Mouse (Mus musculus): ENCODE measurements at regions not wholly inside any gene's neighbourhood (a gene's known extent, or its start where the extent isn't known, plus 50 kb on each side); places are given as distances from the start of the nearest gene placed in this dataset.
A peak's percentile ranks its signal among the peaks of the same experiment; 100 is the strongest.
"Not testable (repeated sequence)": the region's sequence is repeated elsewhere in the genome, so short reads cannot be mapped to it uniquely, and the experiment has no call there.

DNA sequence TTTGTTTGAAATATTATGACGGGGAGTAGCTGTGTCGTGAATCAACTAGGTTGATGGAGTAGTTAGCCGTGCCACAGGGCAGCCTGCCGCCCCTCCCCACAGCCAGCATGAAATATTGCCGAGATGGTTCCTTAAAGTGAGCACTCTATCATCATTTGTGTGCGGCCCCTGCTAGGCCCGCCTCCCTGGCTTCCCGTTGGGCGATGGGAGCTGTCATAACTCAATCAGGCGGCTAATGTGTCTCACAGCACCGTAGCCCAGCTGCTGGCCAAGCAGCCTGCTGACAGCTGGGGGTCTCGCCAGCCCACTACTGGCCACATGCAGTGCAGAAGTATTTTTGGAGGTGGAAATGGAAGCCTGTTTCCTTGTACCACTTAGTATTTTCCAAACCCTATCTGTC lies 140.9 kb downstream of the Sall1 start:
- DNase-seq (ENCODE audit: low spot score), result peak; percentile 55

DNA sequence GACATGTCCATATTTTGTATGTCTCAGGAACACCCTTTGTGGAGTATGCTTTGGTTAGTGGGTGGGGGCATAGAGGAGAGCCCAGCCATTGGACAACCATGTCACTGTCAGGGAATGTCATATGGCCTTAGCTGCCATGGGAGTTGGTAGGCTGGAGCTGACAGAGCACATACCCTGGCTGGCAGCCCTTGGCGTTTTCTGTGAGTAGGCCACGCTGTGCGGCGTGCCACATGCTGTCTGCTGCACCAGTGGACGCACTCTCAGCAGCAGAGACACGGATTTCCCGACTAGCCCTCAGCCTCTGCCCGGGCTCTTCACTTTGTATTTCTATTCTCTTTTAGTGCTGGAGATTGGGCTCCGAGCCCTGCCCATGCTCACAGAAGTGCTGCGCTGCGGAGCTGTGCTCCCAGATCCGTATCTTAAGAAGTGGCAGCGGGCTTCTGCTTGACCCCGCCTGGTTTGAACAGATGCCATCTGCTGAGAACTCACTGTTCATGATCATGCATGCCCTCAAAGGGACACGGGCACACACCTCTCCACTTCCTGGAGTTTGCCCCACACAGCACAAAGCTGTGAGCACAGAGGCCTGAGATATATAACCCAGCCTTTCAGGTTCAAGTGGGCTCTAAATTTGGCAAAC lies 160.1 kb downstream of the Sall1 start:
- DNase-seq (ENCODE audit: low spot score), result no peak

DNA sequence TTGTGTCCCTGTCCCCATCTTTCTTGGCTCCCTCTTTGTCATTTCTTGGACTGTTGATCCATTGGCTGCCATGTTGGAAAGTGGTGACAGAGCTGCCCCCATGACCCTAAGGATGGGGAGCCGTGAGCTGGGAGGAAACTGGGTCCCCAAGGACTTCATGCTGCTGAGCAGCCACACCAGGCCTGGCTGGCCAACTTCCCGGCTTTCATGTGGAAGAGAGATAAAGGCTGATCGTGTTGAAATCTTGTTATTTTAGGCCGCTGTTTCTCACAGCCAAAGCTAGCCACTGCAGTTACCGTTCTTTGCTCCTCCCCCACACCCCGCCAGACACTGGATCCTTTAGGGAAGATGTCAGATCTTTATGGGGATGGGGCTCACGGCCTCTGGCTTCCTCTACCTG lies 164.1 kb downstream of the Sall1 start:
- DNase-seq (ENCODE audit: low spot score), result no peak

DNA sequence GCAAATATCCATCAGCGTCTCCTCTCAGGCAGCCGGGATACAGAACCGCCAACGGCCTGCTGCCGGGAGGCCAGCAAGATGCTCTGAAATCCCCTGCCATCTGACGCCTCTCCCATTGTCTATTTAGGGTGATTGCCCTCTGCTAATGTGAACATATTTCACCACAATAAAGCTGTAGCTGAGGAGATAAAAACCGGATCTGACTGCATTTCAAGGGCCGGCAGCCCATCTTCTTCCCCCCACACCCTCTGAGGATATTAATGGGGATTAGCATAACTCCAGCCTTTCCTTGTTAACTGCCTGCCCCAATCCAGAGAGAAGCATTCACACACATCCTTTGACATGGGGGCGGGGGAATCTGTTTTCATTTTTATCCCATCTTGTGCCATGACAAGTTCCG lies 166.0 kb downstream of the Sall1 start:
- DNase-seq (ENCODE audit: low spot score), result peak; percentile 15

DNA sequence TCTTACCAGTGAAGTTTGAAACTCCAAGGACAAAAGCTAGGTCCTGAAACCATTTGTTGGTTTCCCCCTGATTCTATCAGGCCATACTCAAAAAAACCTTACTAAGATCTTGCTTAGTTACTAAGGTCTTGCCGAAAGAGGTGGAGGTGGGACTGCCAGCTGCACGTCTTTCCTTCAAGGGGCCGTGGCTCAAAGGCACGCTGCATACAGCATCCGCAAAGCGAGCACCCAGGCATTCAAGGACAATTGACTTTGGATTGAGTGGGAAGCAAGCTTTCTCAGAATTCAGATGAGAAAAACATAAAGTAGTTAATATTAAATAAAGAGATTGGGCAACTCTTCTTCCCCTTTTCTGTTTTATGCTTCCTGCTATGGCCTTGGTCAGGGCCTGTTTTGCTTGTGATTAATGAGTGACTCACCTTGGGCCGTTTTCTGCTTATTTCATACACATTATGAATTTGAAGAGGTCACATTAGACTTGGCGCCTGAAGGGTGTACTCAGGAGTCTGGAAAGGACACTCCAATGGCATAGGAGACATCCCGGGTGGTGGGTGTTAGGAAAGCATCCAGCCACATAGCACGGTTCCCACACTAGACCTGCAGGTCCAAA lies 166.1 kb downstream of the Cyld start:
- no peak for DNase-seq (ENCODE audit: low spot score)

DNA sequence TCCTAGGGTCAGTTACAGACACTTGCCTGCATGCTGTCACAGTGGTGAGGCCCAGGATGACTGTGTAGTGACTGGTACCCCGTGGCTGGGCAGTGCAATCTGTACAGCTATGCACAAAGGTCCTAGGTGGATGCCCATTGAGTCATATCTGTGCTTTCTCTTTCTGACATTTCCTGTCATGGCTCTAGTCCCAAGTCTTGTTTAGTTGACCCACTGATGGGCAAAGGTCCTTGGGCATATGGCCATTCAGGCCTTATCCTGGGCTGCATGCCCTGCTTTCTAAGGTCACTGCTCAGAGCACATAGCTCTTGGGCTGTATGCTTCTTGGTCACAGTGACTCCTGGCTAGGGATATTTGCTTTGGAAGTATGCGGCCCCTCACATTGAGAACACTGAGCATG lies 160.4 kb downstream of the Cyld start:
- DNase-seq (ENCODE audit: low spot score), result no peak

DNA sequence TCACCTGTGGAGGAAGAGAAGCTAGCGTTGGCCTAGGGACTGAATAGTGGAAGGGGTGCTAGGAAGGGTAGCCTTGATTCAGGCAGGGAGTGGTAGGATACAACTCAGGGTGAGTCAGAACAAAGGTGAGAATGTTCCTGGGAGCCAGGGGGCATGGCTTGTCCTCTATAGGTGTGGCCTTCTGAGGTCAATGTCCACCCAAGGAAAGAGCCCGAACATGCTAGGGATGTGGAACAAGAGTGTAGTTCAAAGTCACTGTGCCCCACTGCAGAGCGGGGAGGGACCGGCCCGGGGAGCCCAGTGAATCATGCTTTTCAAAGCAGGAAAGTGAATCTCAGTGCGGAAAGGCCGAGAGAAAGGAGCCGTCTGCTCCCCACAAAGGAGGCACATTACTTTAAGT lies 156.4 kb downstream of the Cyld start:
- no peak for DNase-seq (ENCODE audit: low spot score)

DNA sequence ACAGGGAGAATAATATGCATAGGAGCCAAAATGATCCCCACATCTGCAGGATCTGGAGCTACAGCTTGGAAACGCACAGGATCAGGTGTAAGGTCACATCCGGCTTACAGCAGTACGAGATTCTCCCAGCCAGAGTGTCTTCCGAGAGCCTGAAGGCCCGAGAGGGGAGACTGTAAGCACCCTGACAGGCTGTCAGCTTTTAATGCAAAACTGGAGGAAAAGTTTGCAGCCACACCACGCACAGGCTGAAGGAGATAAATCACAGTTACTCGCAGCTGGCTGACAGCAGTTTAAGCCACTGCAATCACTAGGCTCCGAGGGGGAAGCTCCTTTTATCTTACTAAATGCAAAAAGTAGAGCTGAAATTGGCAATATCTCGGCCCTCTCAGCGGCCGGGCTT lies 149.1 kb downstream of the Cyld start:
- DNase-seq (ENCODE audit: low spot score), result peak; percentile 21

DNA sequence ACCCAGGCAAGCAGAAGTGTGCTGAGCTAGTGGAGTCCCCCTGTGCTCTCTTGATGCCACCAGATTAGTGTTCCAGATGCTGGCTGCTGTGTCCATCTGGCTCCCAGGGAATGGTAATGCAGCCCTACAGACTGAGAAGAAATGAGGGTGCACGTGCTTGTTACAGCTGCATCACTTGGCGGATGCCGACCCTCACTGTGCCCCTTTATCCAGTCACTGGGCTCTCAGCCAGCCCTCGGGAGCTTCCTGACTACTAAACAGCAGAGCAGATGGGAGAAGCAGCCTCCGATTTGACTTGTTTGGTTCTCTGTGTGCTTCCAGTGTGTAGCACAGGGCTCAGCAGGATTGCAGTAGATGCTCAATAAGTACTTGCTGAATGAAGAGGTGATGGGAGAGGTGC lies 147.5 kb downstream of the Cyld start:
- DNase-seq (ENCODE audit: low spot score), result no peak

DNA sequence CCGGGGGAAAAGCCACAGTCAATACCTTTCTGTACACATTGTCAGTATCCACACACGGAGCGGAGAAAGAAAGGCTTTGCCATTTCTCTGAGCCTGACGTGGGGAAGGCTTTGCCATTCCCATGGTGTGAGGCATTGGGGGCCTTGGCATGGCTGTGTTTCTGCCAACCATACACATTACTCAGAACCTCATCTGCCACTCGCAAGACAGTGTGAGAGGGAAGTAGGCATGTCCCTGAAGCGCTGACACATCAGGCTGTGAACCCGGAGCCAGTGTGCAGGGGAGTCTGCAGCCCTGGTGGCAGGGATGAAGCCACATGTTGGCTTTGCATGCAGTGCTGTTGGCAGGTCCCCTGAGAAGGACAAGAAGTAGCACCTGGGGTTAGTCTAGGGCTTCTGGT lies 145.6 kb downstream of the Cyld start:
- no peak for DNase-seq (ENCODE audit: low spot score)

DNA sequence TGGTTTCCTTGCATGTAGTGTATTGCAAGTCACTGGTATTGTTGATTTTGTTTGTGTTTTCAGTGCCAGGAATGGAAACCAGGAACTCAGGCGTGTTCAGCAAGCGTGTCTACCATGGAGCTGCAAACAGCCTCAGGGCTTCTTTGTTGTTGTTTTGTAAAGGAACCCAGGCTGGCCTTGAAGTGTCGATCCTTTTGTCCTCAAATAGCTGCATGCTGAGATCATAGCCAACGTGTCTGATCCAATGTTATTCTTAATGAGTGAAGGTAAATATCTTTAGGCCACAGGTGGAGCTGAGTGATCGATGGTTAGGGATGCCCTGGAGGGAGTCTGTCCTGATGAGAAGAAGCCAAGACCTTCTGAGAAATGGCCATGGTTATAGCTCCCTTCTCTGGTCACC lies 143.3 kb downstream of the Cyld start:
- DNase-seq (ENCODE audit: low spot score), result no peak

DNA sequence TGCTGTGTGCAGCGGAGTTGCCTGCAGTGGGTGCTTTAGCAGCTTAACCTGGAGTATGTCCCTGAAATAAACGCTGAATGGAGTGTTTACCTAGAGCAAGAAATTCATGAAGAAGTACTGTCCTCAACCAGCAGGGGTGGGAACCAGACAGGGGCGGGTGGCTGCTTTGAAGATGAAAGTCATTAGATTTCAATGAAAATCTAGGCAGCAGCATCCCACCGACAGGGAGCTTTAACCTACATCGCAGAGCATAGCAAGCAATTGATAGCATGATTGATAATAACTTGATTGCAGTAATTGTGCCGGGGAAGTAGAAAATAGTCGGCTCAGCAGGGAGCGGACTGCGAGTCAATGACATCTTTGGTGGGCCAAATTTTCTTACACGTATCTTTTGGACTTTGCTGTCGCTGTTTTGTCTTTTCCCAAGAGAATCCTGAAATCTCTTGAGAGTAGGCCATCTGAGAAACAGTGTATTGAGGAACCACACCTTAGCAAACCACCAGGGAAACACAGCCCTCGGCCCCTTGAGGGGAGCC lies 139.0 kb downstream of the Cyld start:
- no peak for DNase-seq (ENCODE audit: low spot score)

DNA sequence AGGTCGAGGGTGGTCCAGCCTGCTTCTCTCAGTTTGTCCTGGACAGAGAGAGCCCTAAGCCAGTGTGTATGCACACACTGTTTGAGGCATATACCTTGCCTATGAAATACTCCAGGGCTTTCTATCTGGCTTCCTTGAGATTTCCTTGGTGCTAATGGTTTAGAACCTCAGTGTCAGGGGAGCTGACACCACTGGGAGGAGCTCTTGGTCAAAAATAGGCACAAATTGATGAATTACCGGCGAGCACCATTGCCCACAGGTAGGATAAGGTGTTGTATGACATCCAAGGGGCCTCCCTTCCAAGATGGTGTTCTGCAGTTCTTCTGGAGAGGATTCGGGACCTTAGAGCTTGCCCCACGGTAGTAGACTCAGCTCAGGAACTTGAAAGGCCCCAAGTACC lies 129.0 kb downstream of the Cyld start:
- DNase-seq (ENCODE audit: low spot score), result no peak

DNA sequence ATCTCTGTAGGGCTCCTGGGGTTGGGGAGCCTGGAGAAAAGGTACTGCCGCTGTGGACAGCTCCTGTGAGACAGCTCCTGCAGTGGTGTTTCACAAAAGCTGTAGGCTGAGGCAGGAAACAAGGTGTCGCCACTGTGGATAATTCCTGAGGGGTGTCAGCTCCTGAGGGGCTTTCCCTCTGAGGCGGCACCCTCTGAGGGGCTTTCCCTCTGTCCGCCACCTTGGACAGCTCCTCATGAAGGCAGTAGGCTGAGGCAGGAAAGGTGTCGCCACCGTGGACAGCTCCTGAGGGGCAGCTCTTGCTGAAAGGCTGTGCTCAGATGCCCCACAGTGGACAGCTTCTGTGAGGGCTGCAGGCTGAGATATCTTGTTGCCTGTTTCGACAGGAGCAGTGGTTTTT lies 127.1 kb downstream of the Cyld start:
- no peak for DNase-seq (ENCODE audit: low spot score)

DNA sequence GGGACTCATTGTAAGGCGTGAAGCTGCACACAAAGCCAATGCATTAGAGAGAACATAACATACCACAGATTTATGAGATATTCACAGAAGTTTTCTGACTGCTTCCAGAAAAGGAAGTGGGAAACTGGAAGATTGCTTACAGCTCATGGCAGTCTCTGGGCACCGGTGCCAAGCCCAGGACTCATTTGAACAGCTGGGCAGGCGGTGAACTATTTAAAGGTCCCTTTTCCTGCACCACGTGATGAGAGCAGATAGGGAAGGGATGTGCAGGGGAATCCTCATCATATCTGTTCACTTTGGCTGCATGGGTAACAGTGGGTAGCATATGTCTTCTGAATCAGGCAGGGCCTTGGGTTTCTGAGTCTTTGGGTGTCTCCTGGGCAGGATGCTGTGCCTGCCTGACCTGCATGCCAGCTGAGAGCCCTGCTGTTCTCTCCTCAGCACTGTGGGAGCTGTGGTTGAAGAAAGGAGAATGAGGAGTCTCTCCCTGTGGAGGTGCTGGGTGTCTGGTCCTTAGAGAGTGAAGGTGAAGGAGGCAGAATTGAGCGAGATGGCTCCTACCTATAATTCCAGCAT lies 123.5 kb downstream of the Cyld start:
- DNase-seq (ENCODE audit: low spot score), result no peak

DNA sequence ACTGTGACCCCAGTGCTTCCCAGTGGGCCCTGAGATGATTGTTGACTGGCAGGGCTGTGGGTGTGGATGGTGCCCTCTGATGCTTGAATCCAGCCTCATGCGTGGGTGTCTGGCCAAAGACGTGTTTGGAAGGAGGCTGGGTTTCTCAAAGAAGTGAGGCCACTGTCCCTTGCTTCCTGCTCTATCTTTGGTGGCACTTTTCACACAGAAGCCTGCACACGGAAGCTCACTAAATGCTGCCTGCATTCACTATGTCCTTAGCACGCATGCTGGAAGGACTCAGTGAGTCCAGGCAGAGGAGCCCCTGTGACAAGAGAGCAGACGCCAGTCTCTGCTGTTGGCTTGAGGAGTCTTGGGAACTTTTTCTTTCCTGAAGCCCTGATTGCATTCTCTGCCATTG lies 119.6 kb downstream of the Cyld start:
- no peak for DNase-seq (ENCODE audit: low spot score)

DNA sequence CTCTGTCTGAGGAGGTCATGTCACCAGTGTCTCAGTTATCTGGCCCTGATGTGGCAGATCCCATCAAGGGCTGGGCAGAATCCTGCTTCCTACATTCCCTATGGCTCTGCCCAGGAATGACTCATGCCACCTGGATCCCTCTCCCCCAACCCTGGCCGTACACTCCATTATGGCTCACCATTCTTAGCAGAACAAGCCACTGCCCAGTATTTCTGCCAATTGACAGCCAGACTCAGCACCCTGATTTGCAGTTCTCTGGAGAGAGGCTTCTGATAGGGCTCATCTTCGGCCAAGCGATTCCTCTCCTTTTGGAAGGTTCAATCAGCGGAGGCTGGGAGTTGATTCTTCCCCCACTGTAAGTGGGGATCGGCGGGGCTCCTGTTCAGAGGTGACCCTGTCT lies 117.4 kb downstream of the Cyld start:
- no peak for DNase-seq (ENCODE audit: low spot score)

DNA sequence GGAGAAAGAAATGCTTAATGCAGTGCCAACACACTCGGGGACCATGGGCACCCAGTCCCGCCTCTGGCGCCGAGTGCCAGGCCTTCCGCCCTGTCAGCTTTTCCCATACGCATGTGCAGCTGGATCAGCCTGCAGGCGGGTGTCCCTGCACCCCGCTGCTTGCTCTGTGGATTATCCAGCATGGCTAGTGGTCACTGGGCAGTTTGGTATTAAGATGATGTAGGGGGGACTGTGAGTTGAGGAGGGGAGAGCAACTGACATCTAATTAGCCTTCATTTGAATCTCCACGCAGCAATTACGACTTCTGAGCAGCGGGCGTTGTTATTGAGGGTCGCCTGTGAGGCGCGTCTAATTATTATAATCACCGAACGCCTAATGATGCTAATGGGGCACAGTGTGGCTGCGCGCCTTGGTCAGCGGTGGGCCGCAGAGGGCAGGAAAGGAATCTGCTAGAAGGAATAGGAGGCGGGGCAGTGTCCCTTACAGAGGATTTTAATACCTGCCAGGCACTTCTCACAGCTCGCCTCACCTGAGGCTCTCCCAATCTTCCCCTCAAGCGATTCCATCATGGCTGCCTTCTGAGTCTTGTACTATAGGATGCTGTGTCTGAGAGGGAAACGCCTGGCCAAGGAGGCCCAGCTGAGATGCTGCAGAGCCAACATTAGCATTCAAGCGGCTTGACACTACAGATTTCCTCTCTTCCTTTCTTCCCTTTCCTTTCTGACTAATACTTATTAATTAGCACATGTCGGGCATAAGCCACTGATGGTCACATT lies 116.3 kb downstream of the Cyld start:
- DNase-seq (ENCODE audit: low spot score), result no peak

DNA sequence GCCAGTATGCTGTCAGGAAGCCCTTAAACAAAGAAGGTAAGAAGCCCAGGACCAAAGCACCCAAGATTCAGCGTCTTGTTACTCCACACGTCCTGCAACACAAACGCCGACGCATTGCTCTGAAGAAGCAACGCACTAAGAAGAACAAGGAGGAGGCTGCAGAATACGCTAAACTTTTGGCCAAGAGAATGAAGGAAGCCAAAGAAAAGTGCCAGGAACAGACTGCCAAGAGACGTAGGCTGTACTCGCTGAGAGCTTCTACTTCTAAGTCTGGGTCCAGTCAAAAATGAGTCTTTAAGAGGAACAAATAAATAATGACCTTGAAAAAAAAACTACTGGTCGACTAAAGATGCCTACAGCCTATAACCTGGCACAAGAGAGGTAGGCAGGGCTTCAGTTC lies 110.0 kb downstream of the Cyld start:
- DNase-seq (ENCODE audit: low spot score), result not testable (repeated sequence)

Measured in embryo, embryonic 10.5 days (tissue).